Mouse (Mus musculus) stomach, postnatal 0 days (tissue): ENCODE data around the gene Casp3.
A peak's percentile ranks its signal among the peaks of the same experiment; 100 is the strongest.

Experiments
- CTCF ChIP-seq: IDR thresholded peaks from 2 replicates; pipeline ENCODE4 v1.5.1; 2016; ENCODE audit warnings: antibody characterized with exemption, low read depth, mild to moderate bottlenecking, moderate library complexity
- EP300 ChIP-seq: optimal IDR thresholded peaks from 2 replicates; pipeline ENCODE3; 2016; ENCODE audit warnings: antibody characterized with exemption

DNA sequence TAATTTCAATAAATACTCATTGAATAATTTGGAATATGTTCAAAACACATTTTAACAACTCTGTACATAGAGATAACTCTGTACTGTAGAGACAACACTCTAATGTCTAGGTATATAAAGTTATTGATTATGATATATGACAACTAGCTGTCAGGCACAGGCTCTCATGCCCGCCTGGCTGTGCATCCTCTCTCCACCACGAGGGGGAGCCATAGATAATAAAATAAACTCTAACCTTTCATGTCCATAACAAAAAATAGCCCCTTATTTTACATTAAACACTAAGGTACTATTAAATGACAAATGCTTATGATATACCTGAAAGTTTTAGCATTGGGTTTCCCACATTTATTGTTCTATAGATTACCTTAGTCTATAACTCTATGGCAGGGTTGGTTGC is 54.4 kb downstream of the Casp3 start:
- TF ChIP-seq CTCF = peak; percentile 89
- no peak for TF ChIP-seq EP300
